Mouse (Mus musculus) hematopoietic multipotent progenitor cell, adult 10-12 weeks (in vitro differentiated cells): ENCODE results near the gene Akr1b10. TPM values are rescaled to one million over a fixed set of nuclear protein-coding genes. Genes with fewer than 3 reads are reported as not detected.

Experiments used
- polyA plus RNA-seq: library from polyadenylated mRNA; stranded (reverse); fragments of >175 nt; gene quantifications from 2 replicates; pipeline ENCODE4 v1.2.3, GENCODE M21; 2012; ENCODE audit warnings: low replicate concordance

Akr1b10 gene
- 2.7 and 6.2 TPM in 2 replicates for polyA plus RNA-seq

DNA sequence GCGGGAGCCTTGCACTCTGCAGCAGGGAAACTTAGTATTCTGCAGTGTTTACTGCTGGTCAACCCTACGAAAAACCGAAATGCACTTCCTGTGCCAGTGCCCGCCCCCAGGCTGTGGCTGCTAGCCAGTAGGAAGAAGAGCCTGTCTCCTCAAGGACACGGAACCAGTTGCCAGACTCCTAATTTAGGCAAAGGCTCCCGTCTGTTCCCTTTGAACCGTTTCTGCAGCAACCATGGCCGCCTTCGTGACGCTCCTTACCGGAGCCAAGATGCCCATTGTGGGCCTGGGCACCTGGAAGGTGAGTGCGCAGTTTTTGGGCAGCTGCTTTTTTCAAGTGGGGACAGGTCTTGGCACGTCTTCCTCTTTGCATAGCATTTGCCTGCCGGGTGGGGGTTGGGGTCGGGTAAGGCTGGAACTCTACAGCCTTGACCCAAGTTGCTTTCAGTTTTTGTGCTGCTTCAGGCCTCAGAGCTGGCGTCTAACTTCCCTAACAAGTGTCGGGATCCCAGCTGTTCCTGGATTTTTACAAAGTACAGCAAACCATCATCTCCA is at the start of gene Akr1b10:
Akr1b10 (plus strand) TSS at position 109 of the 552 bp plus-strand sequence.

DNA sequence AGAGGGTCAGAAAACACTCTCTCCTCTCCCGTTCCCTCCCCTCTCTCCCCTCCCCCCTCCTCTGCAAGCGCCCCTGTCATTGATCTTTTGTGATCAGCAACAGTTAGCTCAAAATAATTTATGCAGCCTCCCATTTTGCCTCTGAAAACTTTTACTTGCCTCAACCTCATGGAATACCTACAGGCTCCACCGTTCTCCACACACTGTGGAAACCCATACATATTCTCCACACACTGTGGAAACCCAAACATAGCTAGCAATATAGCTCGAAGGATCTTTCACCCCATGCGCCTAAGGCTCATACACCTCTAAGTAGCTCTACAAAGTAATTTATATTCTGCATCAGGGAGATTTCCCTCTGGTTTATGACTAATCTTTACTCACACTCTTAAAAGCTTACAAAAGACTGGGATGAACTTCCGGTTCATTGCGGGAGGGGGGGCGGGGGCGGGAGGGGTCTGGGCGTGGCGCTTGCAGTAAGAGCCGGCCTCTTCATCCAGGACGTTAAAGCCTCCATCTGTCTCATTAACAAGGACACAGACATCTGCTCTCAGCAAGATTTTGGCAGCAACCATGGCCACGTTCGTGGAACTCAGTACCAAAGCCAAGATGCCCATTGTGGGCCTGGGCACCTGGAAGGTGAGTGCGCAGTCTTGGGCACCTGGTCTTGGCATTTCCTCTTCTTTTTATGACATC is 30.2 kb upstream of the Akr1b10 start, which contains the start of gene Akr1b8:
Akr1b8 (plus strand) TSS at position 462 of the 696 bp plus-strand sequence.

DNA sequence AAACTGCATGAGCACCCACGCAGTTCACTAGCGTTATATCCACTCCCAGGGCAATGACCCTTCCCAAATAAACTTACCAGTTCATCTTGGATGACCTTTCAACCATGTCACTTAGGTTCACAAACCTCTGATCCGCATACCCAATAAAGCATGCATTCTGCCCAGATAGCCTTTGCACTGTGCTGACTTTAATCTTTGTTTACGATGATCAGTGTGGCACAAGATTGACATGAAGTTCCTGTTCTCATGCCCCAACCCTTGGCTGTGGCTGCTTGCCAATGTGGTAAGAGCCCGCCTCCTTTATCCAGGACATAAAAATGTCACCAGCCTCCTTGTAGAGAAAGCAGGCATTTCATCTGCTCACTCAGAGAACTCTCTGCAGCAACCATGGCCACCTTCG is 28.0 kb downstream of the Akr1b10 start, which contains the start of gene Akr1b7:
Akr1b7 (plus strand) TSS at position 312 of the 400 bp plus-strand sequence.

Other genes starting within 250 kb of the Akr1b10 start
- gene Slc35b4, start 207.1 kb upstream of the Akr1b10 start, polyA plus RNA-seq = 4.0 and 5.4 TPM in 2 replicates
- gene Akr1b3, start 66.7 kb upstream of the Akr1b10 start, polyA plus RNA-seq = 48.7 and 74.5 TPM in 2 replicates
- gene Akr1b8, start 30.1 kb upstream of the Akr1b10 start, polyA plus RNA-seq = 0.63 TPM in 1 of 2 replicates, not detected in the other
- gene Akr1b7, start 28.1 kb downstream of the Akr1b10 start, polyA plus RNA-seq = 0.38 and 1.2 TPM in 2 replicates
- 3.1 and 53.5 TPM in 2 replicates for gene Bpgm, start 92.0 kb downstream of the Akr1b10 start, polyA plus RNA-seq
- 2.6 and 10.7 TPM in 2 replicates for gene Cald1, start 214.3 kb downstream of the Akr1b10 start, polyA plus RNA-seq